Mouse (Mus musculus) ovary, adult 18-20 months (tissue): ENCODE measurements around the gene 2810021J22Rik.
A peak's percentile ranks its signal among the peaks of the same experiment; 100 is the strongest.
"Not testable (repeated sequence)": the region's sequence is repeated elsewhere in the genome, so short reads cannot be mapped to it uniquely, and the experiment has no call there.

Source experiments
- DNase-seq: peaks from one replicate; pipeline ENCODE4 v3.0.0; 2022; ENCODE audit warnings: low spot score, mixed read lengths

Gene 2810021J22Rik

DNA sequence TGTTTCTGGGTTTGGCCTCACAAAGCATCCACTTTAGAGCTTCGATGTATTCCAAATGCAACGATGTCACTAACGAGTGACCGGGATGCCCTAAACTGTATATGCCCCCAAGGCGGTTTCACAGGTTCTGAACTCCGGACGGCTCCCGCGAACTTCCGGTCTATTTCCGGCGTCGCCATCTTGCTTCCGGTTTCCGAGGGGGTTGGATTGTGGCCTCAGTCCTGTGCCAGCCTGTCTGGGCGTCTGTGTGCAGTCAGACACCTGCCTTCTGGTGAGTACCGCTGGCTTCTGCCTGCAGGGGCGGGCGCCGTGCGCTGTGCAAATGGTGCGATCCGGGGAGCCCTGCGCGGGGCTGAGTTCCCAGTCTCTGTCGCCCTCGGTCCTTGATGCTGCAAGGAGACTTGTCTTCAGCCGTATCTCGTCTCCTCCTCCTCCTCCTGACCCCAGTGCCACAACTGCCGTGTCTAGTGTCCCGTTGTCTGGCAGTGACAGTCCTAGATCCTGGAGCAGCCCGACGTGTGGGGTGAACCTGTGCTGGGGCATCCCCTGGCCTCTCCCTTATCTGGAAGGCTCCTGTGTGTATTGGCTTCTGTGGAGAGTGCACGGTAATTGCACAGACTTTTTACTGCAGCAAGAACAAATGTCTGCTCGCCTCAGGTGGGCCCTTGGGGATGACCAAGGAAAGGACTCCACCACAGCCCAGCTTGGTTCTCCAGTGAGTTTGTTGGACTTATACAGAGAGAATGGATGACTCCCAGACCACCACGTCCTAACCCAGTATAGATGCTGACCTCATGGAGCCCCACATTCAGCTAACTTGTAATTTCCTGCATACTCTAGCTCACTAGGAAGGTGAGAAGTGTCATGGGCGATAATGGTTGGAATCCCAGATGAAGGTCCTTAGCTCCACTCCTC lies at the start of gene 2810021J22Rik:
Gene 2810021J22Rik, plus strand, starts transcription at position 178 of the 915 bp plus-strand sequence.
- DNase-seq: peak; percentile 68

GRCm38 (mm10) chr11:58828937-58829336 lies 38.1 kb upstream of the 2810021J22Rik start, which contains the start of gene Olfr312:
Gene Olfr312, plus strand, starts transcription at chr11:58829237.
- not testable (repeated sequence) for DNase-seq

- no peak for DNase-seq
Observed at GRCm38 (mm10) chr11:58829764-58830163, 37.3 kb upstream of the 2810021J22Rik start.

DNA sequence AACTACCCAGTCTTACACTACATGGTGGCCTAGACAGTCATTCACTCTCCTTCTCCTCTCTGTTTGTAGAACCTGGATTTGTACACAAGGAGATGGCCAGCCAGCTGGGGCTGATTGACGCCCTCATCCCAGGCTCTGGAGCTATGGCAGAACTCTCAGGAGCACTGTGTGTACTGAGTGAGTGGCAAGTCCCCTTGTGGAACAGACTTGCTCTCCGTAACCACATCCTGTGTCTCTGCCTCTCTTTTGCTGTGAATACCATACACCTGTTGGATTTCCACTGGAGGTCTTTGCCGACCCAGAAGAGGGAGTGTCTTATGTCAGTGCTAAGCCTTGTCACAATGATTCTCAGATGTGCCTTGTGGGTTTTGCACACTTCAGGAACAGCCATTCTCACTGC lies 34.5 kb upstream of the 2810021J22Rik start:
- not testable (repeated sequence) for DNase-seq

- not testable (repeated sequence) for DNase-seq
Observed at GRCm38 (mm10) chr11:58838951-58839350, 28.1 kb upstream of the 2810021J22Rik start, which contains the start of gene Olfr311. Gene Olfr311, plus strand, starts transcription at chr11:58839251.

GRCm38 (mm10) chr11:58846919-58847461 lies 20.0 kb upstream of the 2810021J22Rik start, which contains the start of gene Gm12258:
Gene Gm12258, plus strand, starts transcription at chr11:58847158.
- DNase-seq: peak; percentile 85

DNA sequence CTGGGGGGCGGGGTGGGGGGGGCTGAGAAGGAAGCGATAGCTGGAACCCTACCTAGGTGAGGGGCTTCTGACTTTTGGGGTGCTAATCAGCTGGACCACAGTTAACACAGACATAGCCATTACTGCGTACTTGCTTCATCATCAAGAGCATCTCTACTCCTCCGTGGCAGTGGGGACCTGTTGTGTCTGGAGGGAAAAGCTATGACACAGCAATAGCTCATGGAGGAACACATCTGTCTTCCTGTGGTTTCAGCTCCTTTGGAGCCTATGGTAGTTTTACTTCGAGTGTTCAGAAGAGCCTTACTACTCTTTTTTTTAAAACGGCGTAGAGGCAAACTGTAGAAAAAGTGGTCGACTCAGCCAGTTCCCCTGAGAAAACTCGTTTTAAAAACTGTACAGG lies 19.4 kb upstream of the 2810021J22Rik start:
- DNase-seq: no peak

DNA sequence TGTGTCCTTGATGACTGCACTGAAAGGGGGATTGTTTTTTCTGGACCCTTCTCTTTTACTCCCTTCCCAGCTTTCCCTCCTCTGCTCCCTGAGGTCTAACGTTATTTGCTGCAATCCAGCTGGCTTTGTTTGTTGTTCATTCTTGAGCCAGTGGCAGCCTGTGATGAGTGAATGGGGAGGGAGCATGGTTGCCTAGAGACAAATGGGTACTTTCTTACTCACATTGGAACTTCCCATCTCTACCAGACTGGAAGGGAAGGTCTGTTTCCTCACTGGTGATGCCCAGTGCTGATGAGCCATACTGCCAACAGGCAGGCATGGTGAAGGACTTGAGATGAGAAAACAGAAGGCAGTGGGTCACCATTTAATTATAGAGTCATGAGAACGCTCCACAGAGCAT lies 17.3 kb upstream of the 2810021J22Rik start:
- no peak for DNase-seq

DNA sequence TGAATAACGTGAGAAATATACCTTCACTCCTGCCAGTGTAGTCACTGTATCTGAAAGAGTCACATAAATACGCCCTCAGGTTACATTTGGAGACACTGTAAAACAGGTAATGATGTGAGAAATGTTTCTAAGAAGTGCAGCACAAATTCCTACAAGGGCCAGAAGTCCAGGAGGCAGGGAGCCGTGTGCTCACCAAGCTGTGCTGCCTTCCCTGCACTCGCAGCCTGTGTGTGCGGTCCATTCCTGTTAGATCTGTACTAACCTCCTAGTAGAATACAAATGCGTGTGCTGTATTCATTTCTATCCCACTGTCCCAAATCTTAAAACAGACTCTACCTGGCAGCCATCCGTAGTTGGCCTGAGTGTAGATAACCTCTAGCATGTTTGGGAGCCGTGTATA lies 6.3 kb upstream of the 2810021J22Rik start:
- DNase-seq: no peak

DNA sequence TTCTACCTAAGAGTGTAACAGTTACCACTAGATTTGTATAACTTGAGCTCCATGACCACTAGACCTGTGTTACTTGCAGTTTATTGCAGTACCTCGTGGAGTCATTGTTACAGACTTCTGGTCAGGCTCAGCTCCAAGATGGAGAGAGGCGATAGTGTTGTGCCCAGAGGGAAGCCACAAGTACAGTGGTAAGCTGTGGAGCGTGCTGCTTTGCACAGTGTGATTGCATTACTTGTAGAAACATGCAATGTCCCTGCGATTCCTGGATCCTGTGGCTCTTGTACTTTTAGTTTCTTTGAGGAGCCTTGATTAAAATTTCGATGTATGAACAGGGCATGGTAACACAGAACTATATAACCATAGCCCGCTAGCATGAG lies 926 bp downstream of the 2810021J22Rik start:
- no peak for DNase-seq

- DNase-seq: no peak
Observed at GRCm38 (mm10) chr11:58870961-58871360, 3.9 kb downstream of the 2810021J22Rik start.

DNA sequence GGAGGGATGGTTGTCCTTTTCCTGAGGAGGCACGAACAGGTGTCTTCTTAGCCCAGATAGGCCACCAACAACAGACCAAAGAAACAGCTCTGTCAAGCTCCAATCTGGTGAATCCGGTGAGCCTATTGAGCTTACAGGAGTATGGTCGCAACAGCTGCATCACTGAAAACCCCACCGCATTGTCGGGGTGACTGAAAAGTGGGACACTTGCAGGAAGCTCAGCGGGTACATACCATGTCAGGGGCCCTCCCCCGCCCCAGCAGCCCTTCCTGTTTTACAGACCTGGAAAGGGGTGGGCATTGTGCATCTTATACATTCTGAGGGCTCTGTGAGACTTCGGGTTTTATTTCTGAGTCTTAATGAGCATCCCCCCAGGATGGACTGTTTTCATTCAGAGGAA lies 16.7 kb downstream of the 2810021J22Rik start:
- no peak for DNase-seq

DNA sequence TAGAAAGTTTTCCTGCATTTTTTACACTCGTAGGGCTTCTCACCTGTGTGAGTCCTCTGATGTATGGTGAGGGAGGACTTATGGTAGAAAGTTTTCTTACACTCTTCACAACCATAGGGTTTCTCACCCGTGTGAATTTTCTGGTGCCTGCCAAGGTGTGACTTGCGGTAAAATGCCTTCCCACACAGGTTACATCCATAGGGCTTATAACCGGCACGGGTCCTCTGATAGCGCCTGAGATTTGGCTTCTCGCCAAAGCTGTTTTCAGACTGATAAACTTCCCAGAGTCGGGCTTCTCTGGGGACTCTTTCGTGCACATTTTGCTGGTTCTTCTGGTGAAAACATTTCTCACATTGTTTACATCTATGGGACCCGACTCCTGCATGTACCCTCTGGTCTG lies 23.5 kb downstream of the 2810021J22Rik start:
- DNase-seq: no peak

DNA sequence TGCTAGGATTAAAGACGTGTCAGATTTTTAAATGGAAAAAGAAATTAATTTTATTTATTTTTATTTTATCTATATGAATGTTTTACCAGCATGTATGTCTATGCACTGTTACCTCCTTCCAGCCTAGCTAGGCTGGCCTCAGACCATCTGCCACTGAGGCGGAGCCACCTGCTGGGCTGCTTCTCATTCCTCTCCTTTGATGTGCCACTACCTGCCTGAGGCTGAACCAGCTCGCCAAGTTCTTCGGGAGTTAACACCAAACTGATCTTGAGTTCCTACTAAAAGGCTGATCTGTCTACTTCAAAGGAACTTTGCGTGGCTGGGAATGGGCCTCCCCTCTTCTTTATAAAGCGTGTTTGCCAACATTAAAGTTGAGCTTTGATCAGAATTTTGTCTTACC lies 27.4 kb downstream of the 2810021J22Rik start:
- DNase-seq: no peak

DNA sequence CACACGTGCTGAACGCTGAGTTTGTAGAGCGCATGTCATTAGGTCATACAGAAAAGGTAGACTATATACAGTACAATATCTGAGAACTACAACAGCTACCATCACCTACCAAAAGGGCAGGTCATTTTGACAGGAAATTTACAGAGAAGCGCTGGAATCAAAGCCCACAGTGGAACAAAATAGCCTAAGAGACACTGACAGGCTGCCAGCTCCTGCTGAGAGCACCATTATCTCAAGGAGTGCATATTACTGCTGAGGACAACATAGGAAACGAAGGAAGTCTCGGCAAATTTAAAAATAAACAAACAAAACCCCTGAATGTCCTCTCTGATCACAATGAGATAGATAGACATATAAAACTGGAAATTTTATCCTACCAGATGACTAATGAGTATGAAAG lies 30.5 kb downstream of the 2810021J22Rik start:
- DNase-seq: no peak

DNA sequence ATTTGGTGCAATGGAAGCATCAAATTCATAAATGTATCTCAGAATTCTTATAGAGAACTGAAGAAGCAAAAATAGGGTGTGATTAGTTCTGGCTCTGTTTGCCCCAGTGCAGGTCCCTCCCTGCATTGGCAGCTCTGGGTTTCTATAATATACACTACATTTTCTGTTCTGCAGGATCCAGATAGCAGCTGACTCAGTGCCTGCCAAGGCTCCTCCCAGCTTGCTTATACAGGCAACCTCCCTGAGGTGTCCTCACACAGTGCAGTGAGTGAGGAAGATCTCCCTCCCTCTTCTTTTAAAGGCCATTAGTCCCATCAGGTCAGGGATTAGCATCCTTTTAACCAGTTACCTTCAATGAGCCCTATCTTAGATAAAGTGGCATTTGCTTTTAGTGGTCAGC lies 34.1 kb downstream of the 2810021J22Rik start:
- no peak for DNase-seq

DNA sequence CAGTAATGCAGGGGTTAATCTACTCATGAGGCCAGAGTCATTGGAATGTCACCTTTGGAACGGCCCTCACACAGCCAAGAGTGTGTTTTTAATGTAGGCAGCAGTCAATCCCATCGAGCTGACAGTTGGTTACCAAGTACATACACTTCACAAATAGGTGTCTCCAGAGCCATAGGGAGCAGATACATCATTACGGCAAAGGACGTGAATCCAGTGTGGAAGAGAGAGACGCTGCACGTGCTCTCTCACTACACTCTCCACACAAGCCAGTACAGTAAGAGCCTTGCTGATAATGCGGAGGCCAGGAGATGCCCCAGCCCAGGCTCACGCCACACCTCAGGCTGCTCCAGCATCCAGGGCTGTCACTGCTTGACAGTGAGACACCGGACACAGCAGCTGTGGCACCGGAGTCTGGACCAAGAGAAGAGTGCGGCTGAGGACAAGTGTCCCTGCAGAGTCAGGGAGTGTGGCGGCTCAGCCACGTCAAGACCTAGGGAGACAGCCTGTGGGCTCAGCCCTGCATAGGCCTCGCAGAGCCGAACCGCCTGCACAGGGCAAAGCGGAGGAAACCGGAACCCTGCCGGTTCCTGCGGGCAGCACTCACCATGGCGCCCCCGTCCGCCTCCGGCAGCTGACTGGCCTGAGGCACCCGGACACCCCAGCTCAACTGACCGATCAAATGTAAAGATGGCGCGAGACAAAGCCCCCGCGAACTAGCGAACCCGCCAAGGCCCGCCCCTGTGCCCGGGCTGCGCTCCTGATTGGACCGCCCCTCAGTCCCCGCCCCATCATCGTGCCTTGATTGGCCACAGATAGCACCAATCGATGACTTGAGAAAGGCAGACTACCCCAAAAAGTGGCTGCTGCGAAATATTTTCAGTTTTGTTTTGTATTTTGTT lies 36.7 kb downstream of the 2810021J22Rik start, which contains the start of gene Zfp39:
Gene Zfp39, minus strand, starts transcription at position 715 of the 899 bp plus-strand sequence.
- peak; percentile 89 for DNase-seq

DNA sequence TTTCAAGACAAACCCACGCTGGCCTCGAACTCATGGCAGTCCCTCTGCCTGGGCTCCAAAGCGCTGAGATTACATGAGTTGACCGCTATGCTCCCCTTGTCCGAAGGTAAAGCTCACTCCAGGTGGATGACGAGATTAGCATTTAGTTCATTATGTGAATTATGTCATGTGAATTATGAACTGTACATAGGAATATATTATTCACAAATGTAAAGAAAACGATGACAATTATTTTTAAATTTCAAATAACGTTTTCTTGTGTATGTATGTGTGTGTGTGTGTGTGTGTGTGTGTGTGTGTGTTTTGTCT lies 37.3 kb downstream of the 2810021J22Rik start:
- DNase-seq: no peak

GRCm38 (mm10) chr11:58904838-58905237 lies 37.8 kb downstream of the 2810021J22Rik start:
- DNase-seq: no peak

DNA sequence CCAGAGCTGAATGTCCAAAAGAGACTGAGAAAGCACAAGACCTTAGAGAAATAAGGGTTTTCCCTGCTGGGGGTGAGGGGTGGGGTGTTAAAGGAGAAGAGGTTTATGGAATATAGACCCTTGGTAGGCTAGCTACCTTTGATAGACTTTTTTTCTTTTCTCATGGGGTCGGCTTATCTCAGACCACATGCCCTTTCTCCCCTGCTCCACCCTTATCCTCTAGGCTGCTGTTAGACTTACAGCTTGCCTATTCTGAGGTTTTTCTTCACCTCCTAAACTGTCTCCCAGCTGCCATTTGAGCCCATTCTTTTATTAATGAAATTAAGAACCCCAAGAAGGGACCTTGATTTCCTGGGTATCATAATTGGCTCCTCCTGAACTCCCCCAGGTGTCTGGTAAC lies 46.8 kb downstream of the 2810021J22Rik start:
- no peak for DNase-seq

GRCm38 (mm10) chr11:58914461-58915028 lies 47.5 kb downstream of the 2810021J22Rik start:
- DNase-seq: no peak
